Mouse (Mus musculus) heart, postnatal 4 days (tissue): ENCODE data around the gene Slc6a6. TPM values are rescaled to one million over a fixed set of nuclear protein-coding genes. Genes with fewer than 3 reads are reported as not detected.

Experiments
- DNase-seq: peaks from one replicate; pipeline ENCODE4 v3.0.0; 2021
- total RNA-seq, 2 experiments: library from RNA; stranded (reverse); gene quantifications; 2 replicates each; pipeline ENCODE4 v1.2.3; 2021

Gene Slc6a6
- 100 to 1,000 TPM; 142 to 158 TPM for total RNA-seq

- peak; percentile 91 for DNase-seq
Observed at GRCm38 (mm10) chr6:91683602-91684473, at the start of gene Slc6a6. Slc6a6 (plus strand) TSS chr6:91684053.

- DNase-seq = no peak
Observed at GRCm38 (mm10) chr6:91634417-91634816, 49.4 kb upstream of the Slc6a6 start.

- DNase-seq = no peak
Observed at GRCm38 (mm10) chr6:91634876-91635275, 49.0 kb upstream of the Slc6a6 start.

GRCm38 (mm10) chr6:91638204-91638995, 45.5 kb upstream of the Slc6a6 start:
- DNase-seq = no peak

GRCm38 (mm10) chr6:91643011-91643410, 40.8 kb upstream of the Slc6a6 start:
- DNase-seq = no peak

- no peak for DNase-seq
Observed at GRCm38 (mm10) chr6:91643416-91643921, 40.4 kb upstream of the Slc6a6 start.

GRCm38 (mm10) chr6:91646019-91646418, 37.8 kb upstream of the Slc6a6 start:
- DNase-seq = no peak

GRCm38 (mm10) chr6:91646822-91647221, 37.0 kb upstream of the Slc6a6 start:
- DNase-seq = no peak

- DNase-seq = peak; percentile 12
Observed at GRCm38 (mm10) chr6:91647385-91647791, 36.5 kb upstream of the Slc6a6 start.

GRCm38 (mm10) chr6:91650255-91650654, 33.6 kb upstream of the Slc6a6 start:
- DNase-seq = no peak

- no peak for DNase-seq
Observed at GRCm38 (mm10) chr6:91652296-91652695, 31.6 kb upstream of the Slc6a6 start.

- DNase-seq = no peak
Observed at GRCm38 (mm10) chr6:91655244-91655643, 28.6 kb upstream of the Slc6a6 start.

- peak; percentile 30 for DNase-seq
Observed at GRCm38 (mm10) chr6:91655874-91656433, 27.9 kb upstream of the Slc6a6 start.

GRCm38 (mm10) chr6:91658288-91658687, 25.6 kb upstream of the Slc6a6 start:
- no peak for DNase-seq

GRCm38 (mm10) chr6:91659841-91660509, 23.9 kb upstream of the Slc6a6 start:
- no peak for DNase-seq

GRCm38 (mm10) chr6:91662301-91662700, 21.6 kb upstream of the Slc6a6 start:
- no peak for DNase-seq

- DNase-seq = no peak
Observed at GRCm38 (mm10) chr6:91663616-91664015, 20.2 kb upstream of the Slc6a6 start.

- no peak for DNase-seq
Observed at GRCm38 (mm10) chr6:91665267-91665666, 18.6 kb upstream of the Slc6a6 start.

- no peak for DNase-seq
Observed at GRCm38 (mm10) chr6:91665990-91666700, 17.7 kb upstream of the Slc6a6 start.

GRCm38 (mm10) chr6:91667141-91667540, 16.7 kb upstream of the Slc6a6 start:
- no peak for DNase-seq

- DNase-seq = no peak
Observed at GRCm38 (mm10) chr6:91668276-91668675, 15.6 kb upstream of the Slc6a6 start.

GRCm38 (mm10) chr6:91669270-91669669, 14.6 kb upstream of the Slc6a6 start:
- DNase-seq = no peak
